Mouse (Mus musculus) forebrain, embryonic 13.5 days (tissue): Measurements from ENCODE around the gene H2-Oa. TPM values are rescaled to one million over a fixed set of nuclear protein-coding genes. Genes with fewer than 3 reads are reported as not detected.

Experiments used
- ATAC-seq: fragments of 200-750 bp; cut with Nextera tagmentation; 2 replicates; pipeline ENCODE4 v1.8.0; 2017
- H3K27ac ChIP-seq: fragments of 300-500 bp; sonication (generic); 2 replicates; pipeline ENCODE4 v1.5.1; 2015; ENCODE audit warnings: inconsistent platforms, mild to moderate bottlenecking, moderate library complexity
- H3K27me3 ChIP-seq: fragments of 300-500 bp; sonication (generic); 2 replicates; pipeline ENCODE4 v1.6.1; 2015; ENCODE audit warnings: mild to moderate bottlenecking, inconsistent platforms
- H3K36me3 ChIP-seq: fragments of 300-500 bp; sonication (generic); 2 replicates; pipeline ENCODE4 v1.6.1; 2015; ENCODE audit warnings: mild to moderate bottlenecking, inconsistent platforms; ENCODE audit not compliant: poor library complexity, severe bottlenecking
- H3K4me1 ChIP-seq: fragments of 300-500 bp; sonication (generic); 2 replicates; pipeline ENCODE4 v1.6.1; 2015; ENCODE audit warnings: inconsistent platforms
- H3K4me2 ChIP-seq: fragments of 300-500 bp; sonication (generic); 2 replicates; pipeline ENCODE4 v1.6.1; 2015; ENCODE audit warnings: inconsistent platforms, mild to moderate bottlenecking, moderate library complexity
- H3K4me3 ChIP-seq: fragments of 300-500 bp; sonication (generic); 2 replicates; pipeline ENCODE4 v1.5.1; 2015; ENCODE audit warnings: mild to moderate bottlenecking, inconsistent platforms
- H3K9ac ChIP-seq: fragments of 300-500 bp; sonication (generic); 2 replicates; pipeline ENCODE4 v1.6.1; 2015; ENCODE audit warnings: mild to moderate bottlenecking, inconsistent platforms
- H3K9me3 ChIP-seq: fragments of 300-500 bp; sonication (generic); replicated peaks from 2 replicates; pipeline ENCODE4 v1.6.1; 2016; ENCODE audit warnings: inconsistent platforms
- WGBS: fragments of 180-500 bp; shearing (Covaris S2); methylation state at CpG from one replicate; pipeline ENCODE4 v1.1.7; 2015; 5-methylcytosine and 5-hydroxymethylcytosine counted together
- polyA plus RNA-seq: library from polyadenylated mRNA; unstranded; fragments of >200 nt; fragmentation: Nextera tagmentation; extraction: Ambion mirVana; gene quantifications from 2 replicates; pipeline ENCODE4 v1.2.1, GENCODE M21; 2015

Gene H2-Oa
- polyA plus RNA-seq, 1 experiment from 2014 or later, result not detected

- ATAC-seq, result no peak; the same call in 1 of the 2 replicates
- Histone ChIP-seq H3K27ac (peak overlapping the region; percentile 100), H3K27me3 (no peaks in the 10 kb centered on the region), H3K4me1 (peaks cover 41% of the 10 kb centered on the region), H3K4me2 (peak overlapping the region; percentile 87), H3K4me3 (peak overlapping the region; percentile 100), H3K36me3 (peaks cover 46% of the 10 kb centered on the region), H3K9ac (peak overlapping the region; percentile 96), H3K9me3 (no peaks in the 10 kb centered on the region)
- WGBS, result under 1% methylated on average over 38 of the region's 38 CpGs
Measured at GRCm38 (mm10) chr17:34118873-34119248, 26.7 kb downstream of the H2-Oa start.

- peaks cover 39% of the 10 kb centered on the region for H3K36me3 ChIP-seq
- no peaks in the 10 kb centered on the region for H3K27me3 ChIP-seq
- peak within 1 kb of the TSS; percentile 100 for H3K4me3 ChIP-seq
- H3K27ac ChIP-seq, result peak within 1 kb of the TSS; percentile 100
- peak; percentile 78 for ATAC-seq
- no peaks in the 10 kb centered on the region for H3K9me3 ChIP-seq
- peaks cover 43% of the 10 kb centered on the region for H3K4me1 ChIP-seq
- WGBS, result under 1% methylated on average over 96 of the region's 96 CpGs
- peak within 1 kb of the TSS; percentile 97 for H3K9ac ChIP-seq
- H3K4me2 ChIP-seq, result peak within 1 kb of the TSS; percentile 87
Measured at GRCm38 (mm10) chr17:34119249-34120179, 27.4 kb downstream of the H2-Oa start, which contains the start of gene H2-DMa. H2-DMa (plus strand) TSS chr17:34119541.

GRCm38 (mm10) chr17:34120180-34120723 lies 28.1 kb downstream of the H2-Oa start:
- Histone ChIP-seq H3K9me3 (no peaks in the 10 kb centered on the region), H3K9ac (peak overlapping the region; percentile 97), H3K27me3 (no peaks in the 10 kb centered on the region), H3K36me3 (peaks cover 32% of the 10 kb centered on the region), H3K4me2 (peak overlapping the region; percentile 87), H3K27ac (peak overlapping the region; percentile 100), H3K4me1 (peaks cover 37% of the 10 kb centered on the region), H3K4me3 (peak overlapping the region; percentile 100)
- ATAC-seq, result no peak
- WGBS, result under 1% methylated on average over 40 of the region's 42 CpGs

- WGBS, result 0% methylated on average over 26 of the region's 31 CpGs
- peaks cover 31% of the 10 kb centered on the region for H3K4me1 ChIP-seq
Measured at GRCm38 (mm10) chr17:34120814-34121171, 28.7 kb downstream of the H2-Oa start.

GRCm38 (mm10) chr17:34121172-34121878 lies 29.2 kb downstream of the H2-Oa start:
- H3K27me3 ChIP-seq, result no peaks in the 10 kb centered on the region
- H3K27ac ChIP-seq, result peak overlapping the region; percentile 100
- H3K36me3 ChIP-seq, result peaks cover 21% of the 10 kb centered on the region
- ATAC-seq, result peak; percentile 8; the same call in 1 of the 2 replicates
- peak overlapping the region; percentile 97 for H3K9ac ChIP-seq
- peak overlapping the region; percentile 87 for H3K4me2 ChIP-seq
- H3K4me3 ChIP-seq, result peak overlapping the region; percentile 100
- peaks cover 26% of the 10 kb centered on the region for H3K4me1 ChIP-seq
- WGBS, result under 1% methylated on average over 29 of the region's 35 CpGs
- H3K9me3 ChIP-seq, result no peaks in the 10 kb centered on the region

More at GRCm38 (mm10) chr17:34120814-34121171, 28.7 kb downstream of the H2-Oa start:
- H3K27me3 ChIP-seq, result no peaks in the 10 kb centered on the region
- H3K27ac ChIP-seq, result peak overlapping the region; percentile 100
- H3K9me3 ChIP-seq, result no peaks in the 10 kb centered on the region
- peak overlapping the region; percentile 100 for H3K4me3 ChIP-seq
- peaks cover 26% of the 10 kb centered on the region for H3K36me3 ChIP-seq
- peak overlapping the region; percentile 87 for H3K4me2 ChIP-seq
- 0 out of 2 replicates have a peak, but pooled peaks have one; percentile 0 for ATAC-seq
- H3K9ac ChIP-seq, result peak overlapping the region; percentile 97

- Histone ChIP-seq H3K9ac (peak overlapping the region; percentile 97), H3K4me1 (peaks cover 22% of the 10 kb centered on the region), H3K9me3 (no peaks in the 10 kb centered on the region), H3K4me2 (peak overlapping the region; percentile 87), H3K27me3 (no peaks in the 10 kb centered on the region), H3K36me3 (peaks cover 16% of the 10 kb centered on the region), H3K27ac (peak overlapping the region; percentile 100), H3K4me3 (peak overlapping the region; percentile 100)
- ATAC-seq, result no peak
- under 1% methylated on average over 8 of the region's 10 CpGs for whole genome bisulfite sequencing
Measured at GRCm38 (mm10) chr17:34121879-34122187, 29.7 kb downstream of the H2-Oa start.

GRCm38 (mm10) chr17:34122188-34122984 lies 30.2 kb downstream of the H2-Oa start, which contains the start of gene Brd2:
Brd2 (minus strand) TSS chr17:34122634.
- H3K4me2 ChIP-seq, result peak within 1 kb of the TSS; percentile 87
- WGBS, result under 1% methylated on average over 70 of the region's 75 CpGs

GRCm38 (mm10) chr17:34123111-34123510 lies 31.0 kb downstream of the H2-Oa start:
- ATAC-seq, result no peak
- WGBS, result 2% methylated on average over 7 of the region's 7 CpGs
- H3K9me3 ChIP-seq, result no peaks in the 10 kb centered on the region

More at GRCm38 (mm10) chr17:34122188-34122984, 30.2 kb downstream of the H2-Oa start, which contains the start of gene Brd2:
- Histone ChIP-seq H3K9ac (peak within 1 kb of the TSS; percentile 97), H3K4me1 (peaks cover 19% of the 10 kb centered on the region), H3K27ac (peak within 1 kb of the TSS; percentile 100), H3K9me3 (no peaks in the 10 kb centered on the region), H3K4me3 (peak within 1 kb of the TSS; percentile 100), H3K27me3 (no peaks in the 10 kb centered on the region), H3K36me3 (peaks cover 12% of the 10 kb centered on the region)
- ATAC-seq, result peak; percentile 64

GRCm38 (mm10) chr17:34123518-34123917 lies 31.4 kb downstream of the H2-Oa start:
- Histone ChIP-seq H3K36me3 (peaks cover 5% of the 10 kb centered on the region), H3K27ac (peak overlapping the region; percentile 37)
- WGBS, result 2% methylated on average over 2 of the region's 2 CpGs

More at GRCm38 (mm10) chr17:34123111-34123510, 31.0 kb downstream of the H2-Oa start:
- H3K9ac ChIP-seq, result peak overlapping the region; percentile 97
- peak overlapping the region; percentile 87 for H3K4me2 ChIP-seq
- H3K4me3 ChIP-seq, result peak overlapping the region; percentile 100
- no peaks in the 10 kb centered on the region for H3K27me3 ChIP-seq
- peak overlapping the region; percentile 100 for H3K27ac ChIP-seq
- H3K4me1 ChIP-seq, result peaks cover 18% of the 10 kb centered on the region
- peaks cover 9% of the 10 kb centered on the region for H3K36me3 ChIP-seq

GRCm38 (mm10) chr17:34124649-34125048 lies 32.5 kb downstream of the H2-Oa start:
- no peaks in the 10 kb centered on the region for H3K36me3 ChIP-seq
- ATAC-seq, result no peak
- 88% methylated on average over 6 of the region's 6 CpGs for WGBS
- peaks cover 31% of the 10 kb centered on the region for H3K4me1 ChIP-seq
- H3K27ac ChIP-seq, result no peak overlapping the region
- no peak overlapping the region for H3K4me3 ChIP-seq
- 0 out of 2 replicates have a peak overlapping the region, but pooled peaks have one; percentile 18 for H3K4me2 ChIP-seq
- H3K9ac ChIP-seq, result no peak overlapping the region
- peaks cover 7% of the 10 kb centered on the region; the same call in 1 of the 2 replicates for H3K27me3 ChIP-seq
- H3K9me3 ChIP-seq, result no peaks in the 10 kb centered on the region

More at GRCm38 (mm10) chr17:34123518-34123917, 31.4 kb downstream of the H2-Oa start:
- peak overlapping the region; percentile 97 for H3K9ac ChIP-seq
- H3K4me2 ChIP-seq, result peak overlapping the region; percentile 87
- no peaks in the 10 kb centered on the region for H3K9me3 ChIP-seq
- no peaks in the 10 kb centered on the region for H3K27me3 ChIP-seq
- no peak for ATAC-seq
- peak overlapping the region; percentile 100 for H3K4me3 ChIP-seq
- peaks cover 22% of the 10 kb centered on the region for H3K4me1 ChIP-seq
